ENCODE assay signal across 16 mouse cellular contexts in genomic region chr4:87803313-87803712, GRCm38 (mm10).
DNase-seq lines count a peak whose midpoint lies in the region; ATAC-seq and TF ChIP-seq lines count a peak whose summit lies in the region.
"Had no signal": no experiment of that assay in that cellular context is flagged by ENCODE, and none has a peak within 500 bp of the region (broad histone marks: within the 10 kb centered on the region; RNA-seq: fewer than 3 reads in every experiment).

No protein-coding gene starts in this region.

- 56% methylated on average over 3 of the region's 3 CpGs for WGBS in heart, embryonic 13.5 days
- WGBS in liver, postnatal 0 days (ENCODE audit: insufficient replicate concordance), result 77% methylated on average over 3 of the region's 3 CpGs

- H3K9ac ChIP-seq in heart, embryonic 13.5 days, result no peak overlapping the region
- H3K9ac ChIP-seq in liver, postnatal 0 days (replicated peaks), result no peak overlapping the region
- H3K9ac ChIP-seq: forebrain, embryonic 13.5 days; heart, embryonic 15.5 days; lung, embryonic 14.5 days; midbrain, embryonic 13.5 days had no signal

- ATAC-seq in frontal cortex, adult (ENCODE audit: low TSS enrichment), result peak; percentile 64
- no peak for ATAC-seq in heart, embryonic 13.5 days (ENCODE audit: extremely low read depth, insufficient number of reproducible peaks, low FRiP score, low TSS enrichment)
- ATAC-seq in liver, postnatal 0 days, result no peak
- ATAC-seq: forebrain, embryonic 13.5 days; inflammation-experienced regulatory T-cells, adult 6 months; midbrain, embryonic 13.5 days had no signal

- no peak for TF ChIP-seq EP300 in liver, postnatal 0 days (IDR thresholded peaks at IDR 0.05; ENCODE audit: low read depth)

- peak overlapping the region; percentile 53 for H3K4me2 ChIP-seq in heart, embryonic 13.5 days
- H3K4me2 ChIP-seq in liver, postnatal 0 days (ENCODE audit: low read depth, low read length), result peak overlapping the region; percentile 51
- H3K4me2 ChIP-seq: forebrain, embryonic 13.5 days; heart, embryonic 15.5 days; lung, embryonic 14.5 days; midbrain, embryonic 13.5 days had no signal

- peaks cover 61% of the 10 kb centered on the region for H3K4me1 ChIP-seq in heart, embryonic 13.5 days
- H3K4me1 ChIP-seq in liver, postnatal 0 days (ENCODE audit: insufficient read depth), result peaks cover 20% of the 10 kb centered on the region

- no peak for DNase-seq in frontal cortex, postnatal 25 days (ENCODE audit: low spot score in 2 of 2)
- DNase-seq in heart, adult 8-10 months (ENCODE audit: low spot score), result no peak
- peak; percentile 25 to 54 for DNase-seq in frontal cortex, postnatal 36 days (ENCODE audit: low spot score in 2 of 2)
- DNase-seq in liver, postnatal 0 days, result no peak
- no peak for DNase-seq in spleen, postnatal 10 days (ENCODE audit: low spot score in 2 of 2)
- DNase-seq in adrenal gland, adult 2 months, result no peak
- DNase-seq: adrenal gland, postnatal 14 days; cerebellum, adult 8-10 months; lung, embryonic 14.5 days had no signal

- H3K27ac ChIP-seq in heart, embryonic 13.5 days (replicated peaks), result 0 out of 2 replicates have a peak overlapping the region, but pooled peaks have one; percentile 13
- no peak overlapping the region for H3K27ac ChIP-seq in liver, postnatal 0 days (ENCODE audit: low read depth)
- H3K27ac ChIP-seq: forebrain, embryonic 13.5 days; heart, embryonic 15.5 days; midbrain, embryonic 13.5 days had no signal

- H3K9me3 ChIP-seq in heart, embryonic 13.5 days, result no peaks in the 10 kb centered on the region
- no peaks in the 10 kb centered on the region for H3K9me3 ChIP-seq in liver, postnatal 0 days (ENCODE audit: low read length)
- H3K9me3 ChIP-seq: forebrain, embryonic 13.5 days; heart, embryonic 15.5 days; midbrain, embryonic 13.5 days had no signal

- no peaks in the 10 kb centered on the region for H3K27me3 ChIP-seq in heart, embryonic 13.5 days (replicated peaks)
- H3K27me3 ChIP-seq in liver, postnatal 0 days (ENCODE audit: insufficient read depth, low read length), result no peaks in the 10 kb centered on the region
- H3K27me3 ChIP-seq: CH12.LX; forebrain, embryonic 13.5 days; heart, embryonic 15.5 days; midbrain, embryonic 13.5 days had no signal

- TF ChIP-seq CTCF in liver, postnatal 0 days (IDR thresholded peaks at IDR 0.05; ENCODE audit: low read depth), result no peak

- H3K4me3 ChIP-seq in heart, embryonic 13.5 days, result 0 out of 2 replicates have a peak overlapping the region, but pooled peaks have one; percentile 30
- peak overlapping the region; percentile 42; the same call in 1 of the 2 replicates for H3K4me3 ChIP-seq in liver, postnatal 0 days (ENCODE audit: low read depth, low read length)
- H3K4me3 ChIP-seq: forebrain, embryonic 13.5 days; heart, embryonic 15.5 days; midbrain, embryonic 13.5 days had no signal

- no peaks in the 10 kb centered on the region for H3K36me3 ChIP-seq in heart, embryonic 13.5 days
- H3K36me3 ChIP-seq in liver, postnatal 0 days (replicated peaks; ENCODE audit: insufficient read depth, low read length), result no peaks in the 10 kb centered on the region
- H3K36me3 ChIP-seq: heart, embryonic 15.5 days; midbrain, embryonic 13.5 days had no signal

Comparison
In these comparisons a context has a peak if more than half of its experiments do, and no peak if none do; other contexts are left out.
1. DNase-seq: peak in frontal cortex, postnatal 36 days (2 of 2); none in frontal cortex, postnatal 25 days (0 of 2), heart, adult 8-10 months (single experiment), liver, postnatal 0 days (single experiment), spleen, postnatal 10 days (0 of 2) and adrenal gland, adult 2 months (single experiment).